Mouse (Mus musculus) testis, adult 2 months (tissue): ENCODE measurements at regions not wholly inside any gene's neighbourhood (a gene's known extent, or its start where the extent isn't known, plus 50 kb on each side); places are given as distances from the start of the nearest gene placed in this dataset.

Experiments
- CTCF ChIP-seq: fragments of 200-500 bp; IDR thresholded peaks from 2 replicates; pipeline ENCODE4 v1.5.1; 2012; ENCODE audit warnings: low read depth, mild to moderate bottlenecking, inconsistent platforms, low read length, moderate library complexity; ENCODE audit not compliant: control insufficient read depth, insufficient read depth, insufficient replicate concordance
- POLR2A ChIP-seq: fragments of 200-500 bp; IDR thresholded peaks from 2 replicates; pipeline ENCODE4 v1.6.1; 2012; ENCODE audit warnings: low read depth, mild to moderate bottlenecking, inconsistent platforms, low read length, moderate library complexity; ENCODE audit not compliant: control insufficient read depth

DNA sequence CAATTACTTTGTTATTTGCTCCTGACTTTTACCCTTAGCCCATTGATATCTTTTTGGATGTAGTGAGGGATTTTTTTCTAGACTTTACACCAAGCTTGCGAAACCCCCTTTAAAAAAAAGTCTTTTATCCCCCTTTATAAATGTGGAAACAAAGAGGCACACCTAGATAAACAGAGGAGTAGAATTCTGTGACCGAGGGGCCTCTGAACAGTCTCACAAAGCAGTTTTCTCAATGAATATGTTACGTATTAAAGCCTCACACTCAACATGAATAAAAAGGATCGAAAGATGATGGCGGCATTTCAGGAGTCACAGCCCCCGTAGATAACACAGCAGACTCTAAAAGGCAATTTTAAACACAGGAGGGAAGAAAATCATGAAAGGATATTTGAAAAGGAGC lies 104.2 kb downstream of the Fgf9 start:
- no peak for TF ChIP-seq POLR2A
- TF ChIP-seq CTCF, result no peak
